Mouse (Mus musculus) adrenal gland, postnatal 10 days (tissue): ENCODE measurements at regions not wholly inside any gene's neighbourhood (a gene's known extent, or its start where the extent isn't known, plus 50 kb on each side); places are given as distances from the start of the nearest gene placed in this dataset.
A peak's percentile ranks its signal among the peaks of the same experiment; 100 is the strongest.

Experiments
- DNase-seq: peaks from one replicate; pipeline ENCODE4 v3.0.0; 2021; ENCODE audit warnings: mixed read lengths

- DNase-seq, result no peak
Measured at GRCm38 (mm10) chr11:31748275-31748815, 76.7 kb upstream of the Bod1 start.

GRCm38 (mm10) chr11:31751274-31751673, 79.6 kb upstream of the Bod1 start:
- no peak for DNase-seq

- DNase-seq, result no peak
Measured at GRCm38 (mm10) chr11:31753211-31753610, 81.5 kb upstream of the Bod1 start.

GRCm38 (mm10) chr11:31753711-31754161, 82.1 kb upstream of the Bod1 start:
- no peak for DNase-seq

GRCm38 (mm10) chr11:31754416-31754815, 82.7 kb upstream of the Bod1 start:
- DNase-seq, result no peak

- no peak for DNase-seq
Measured at GRCm38 (mm10) chr11:31755858-31756257, 84.2 kb upstream of the Bod1 start.

- DNase-seq, result no peak
Measured at GRCm38 (mm10) chr11:31756355-31757145, 84.9 kb upstream of the Bod1 start.

GRCm38 (mm10) chr11:31759868-31760765, 88.4 kb upstream of the Bod1 start:
- DNase-seq, result peak; percentile 43

- no peak for DNase-seq
Measured at GRCm38 (mm10) chr11:31763856-31764255, 92.2 kb upstream of the Bod1 start.

- no peak for DNase-seq
Measured at GRCm38 (mm10) chr11:31766296-31766695, 94.6 kb upstream of the Bod1 start.

- no peak for DNase-seq
Measured at GRCm38 (mm10) chr11:31767727-31768495, 96.2 kb upstream of the Bod1 start.

GRCm38 (mm10) chr11:31769804-31770654, 98.3 kb upstream of the Bod1 start:
- DNase-seq, result peak; percentile 77

- DNase-seq, result peak; percentile 53
Measured at GRCm38 (mm10) chr11:31770881-31771280, 99.2 kb upstream of the Bod1 start.

- no peak for DNase-seq
Measured at GRCm38 (mm10) chr11:31771491-31772439, 100.1 kb upstream of the Bod1 start.

GRCm38 (mm10) chr11:31777531-31777930, 94.5 kb upstream of the Cpeb4 start:
- no peak for DNase-seq

GRCm38 (mm10) chr11:31778766-31779165, 93.2 kb upstream of the Cpeb4 start:
- no peak for DNase-seq

GRCm38 (mm10) chr11:31779267-31779666, 92.7 kb upstream of the Cpeb4 start:
- DNase-seq, result no peak

- no peak for DNase-seq
Measured at GRCm38 (mm10) chr11:31780969-31781368, 91.0 kb upstream of the Cpeb4 start.

- DNase-seq, result peak; percentile 60
Measured at GRCm38 (mm10) chr11:31781605-31782004, 90.4 kb upstream of the Cpeb4 start.

- DNase-seq, result no peak
Measured at GRCm38 (mm10) chr11:31783506-31784063, 88.4 kb upstream of the Cpeb4 start.
